7 mouse cellular contexts compared by ENCODE assay signal in genomic region chr13:10360777-10361176, GRCm38 (mm10). TPM values are rescaled to one million over a fixed set of nuclear protein-coding genes. Genes with fewer than 3 reads are reported as not detected.
DNase-seq lines count a peak whose midpoint lies in the region; ATAC-seq and TF ChIP-seq lines count a peak whose summit lies in the region.

TSS of gene Chrm3 (minus strand) at chr13:10360847.

- H3K4me1 ChIP-seq in forebrain, embryonic 13.5 days: peaks cover 12% of the 10 kb centered on the region; the same call in 1 of the 2 replicates
- peaks cover 2% of the 10 kb centered on the region; the same call in 1 of the 2 replicates for H3K4me1 ChIP-seq in heart, embryonic 16.5 days (ENCODE audit: control insufficient read depth, insufficient read depth, low read length)
- no peaks in the 10 kb centered on the region for H3K4me1 ChIP-seq in liver, adult 2 months (ENCODE audit: control insufficient read depth, insufficient read depth, low read length)
- H3K4me1 ChIP-seq in midbrain, postnatal 0 days (ENCODE audit: insufficient read depth, low read length): no peaks in the 10 kb centered on the region
- peaks cover 12% of the 10 kb centered on the region for H3K4me1 ChIP-seq in testis, adult 2 months (ENCODE audit: control insufficient read depth, insufficient read depth, low read length)

- peak within 1 kb of the TSS; percentile 65 for H3K9ac ChIP-seq in forebrain, embryonic 13.5 days
- peak within 1 kb of the TSS; percentile 53 for H3K9ac ChIP-seq in heart, embryonic 16.5 days (ENCODE audit: low read length)
- H3K9ac ChIP-seq in liver, adult 2 months (ENCODE audit: low read depth, low read length): no peak within 1 kb of the TSS
- H3K9ac ChIP-seq in midbrain, postnatal 0 days (replicated peaks; ENCODE audit: low read length, poor library complexity, severe bottlenecking): peak within 1 kb of the TSS; percentile 67

- peak within 1 kb of the TSS; percentile 98 for H3K4me2 ChIP-seq in forebrain, embryonic 13.5 days
- peak within 1 kb of the TSS; percentile 86 for H3K4me2 ChIP-seq in heart, embryonic 16.5 days (ENCODE audit: low read depth, low read length)
- peak within 1 kb of the TSS; percentile 70 for H3K4me2 ChIP-seq in midbrain, postnatal 0 days (ENCODE audit: low read depth, low read length, poor library complexity, severe bottlenecking)

- H3K36me3 ChIP-seq in forebrain, embryonic 13.5 days (ENCODE audit: poor library complexity, severe bottlenecking): no peaks in the 10 kb centered on the region
- H3K36me3 ChIP-seq in heart, embryonic 16.5 days (ENCODE audit: control insufficient read depth, insufficient read depth): no peaks in the 10 kb centered on the region
- H3K36me3 ChIP-seq in liver, adult 2 months (ENCODE audit: control insufficient read depth, insufficient read depth, low read length): no peaks in the 10 kb centered on the region
- H3K36me3 ChIP-seq in midbrain, postnatal 0 days (ENCODE audit: insufficient read depth, low read length): no peaks in the 10 kb centered on the region
- H3K36me3 ChIP-seq in testis, adult 2 months (ENCODE audit: control insufficient read depth, insufficient read depth, low read length): no peaks in the 10 kb centered on the region

- DNase-seq in cerebellum, adult 9-11 months: peak; percentile 19
- DNase-seq in kidney, postnatal 14 days: peak; percentile 61
- DNase-seq in liver, adult 2 months (ENCODE audit: extremely low read depth, low read depth, low spot score): peak; percentile 71
- peak; percentile 86 for DNase-seq in midbrain, postnatal 0 days (ENCODE audit: low spot score)

- no peaks in the 10 kb centered on the region for H3K9me3 ChIP-seq in forebrain, embryonic 13.5 days (replicated peaks)
- H3K9me3 ChIP-seq in heart, embryonic 16.5 days (replicated peaks; ENCODE audit: control insufficient read depth, low read length): no peaks in the 10 kb centered on the region
- no peaks in the 10 kb centered on the region for H3K9me3 ChIP-seq in midbrain, postnatal 0 days (ENCODE audit: low read length)

- no peak for TF ChIP-seq CTCF in liver, adult 2 months (IDR thresholded peaks at IDR 0.05; ENCODE audit: low read depth, low read length)
- peak; percentile 62 for TF ChIP-seq CTCF in midbrain, postnatal 0 days (IDR thresholded peaks at IDR 0.05)
- no peak for TF ChIP-seq CTCF in testis, adult 2 months (IDR thresholded peaks at IDR 0.05; ENCODE audit: control insufficient read depth, insufficient read depth, insufficient replicate concordance, low read depth, low read length)

- no peak for TF ChIP-seq POLR2A in liver, adult 2 months (IDR thresholded peaks at IDR 0.05; ENCODE audit: extremely low read depth, insufficient read depth, low read length)
- no peak for TF ChIP-seq POLR2A in testis, adult 2 months (IDR thresholded peaks at IDR 0.05; ENCODE audit: control insufficient read depth, low read depth, low read length)

- peak within 1 kb of the TSS; percentile 61 for H3K4me3 ChIP-seq in forebrain, embryonic 13.5 days
- H3K4me3 ChIP-seq in heart, embryonic 16.5 days (ENCODE audit: low read length): peak within 1 kb of the TSS; percentile 54
- H3K4me3 ChIP-seq in liver, adult 2 months (ENCODE audit: insufficient read depth, low read depth, low read length): peak within 1 kb of the TSS; percentile 39; the same call in 1 of the 2 replicates
- peak within 1 kb of the TSS; percentile 61 for H3K4me3 ChIP-seq in midbrain, postnatal 0 days (ENCODE audit: low read depth, low read length)
- peak within 1 kb of the TSS; percentile 65 for H3K4me3 ChIP-seq in testis, adult 2 months (ENCODE audit: control insufficient read depth, low read depth, low read length)

- 2% methylated on average over 18 of the region's 18 CpGs for WGBS in forebrain, embryonic 13.5 days
- WGBS in heart, embryonic 16.5 days: 3% methylated on average over 18 of the region's 18 CpGs
- 4% methylated on average over 18 of the region's 18 CpGs for WGBS in liver, adult 2 months
- 2% methylated on average over 18 of the region's 18 CpGs for WGBS in midbrain, postnatal 0 days

- H3K27me3 ChIP-seq in forebrain, embryonic 13.5 days: peaks cover 30% of the 10 kb centered on the region
- peaks cover 32% of the 10 kb centered on the region for H3K27me3 ChIP-seq in heart, embryonic 16.5 days (ENCODE audit: control insufficient read depth, insufficient read depth, low read length)
- peaks cover 5% of the 10 kb centered on the region; the same call in 1 of the 2 replicates for H3K27me3 ChIP-seq in liver, adult 2 months (ENCODE audit: control insufficient read depth, insufficient read depth, low read length)
- no peaks in the 10 kb centered on the region for H3K27me3 ChIP-seq in midbrain, postnatal 0 days (ENCODE audit: insufficient read depth, low read length)
- no peaks in the 10 kb centered on the region for H3K27me3 ChIP-seq in testis, adult 2 months (ENCODE audit: control insufficient read depth, insufficient read depth, low read length)

- H3K79me2 ChIP-seq in liver, adult 2 months (ENCODE audit: control insufficient read depth, insufficient read depth, low read length): no peaks in the 10 kb centered on the region

- H3K27ac ChIP-seq in forebrain, embryonic 13.5 days: no peak within 1 kb of the TSS
- H3K27ac ChIP-seq in heart, embryonic 16.5 days (ENCODE audit: low read length): no peak within 1 kb of the TSS
- no peak within 1 kb of the TSS for H3K27ac ChIP-seq in liver, adult 2 months (replicated peaks; ENCODE audit: insufficient read depth, low read depth, low read length)
- H3K27ac ChIP-seq in midbrain, postnatal 0 days (ENCODE audit: low read depth, low read length): peak within 1 kb of the TSS; percentile 57
- H3K27ac ChIP-seq in testis, adult 2 months (ENCODE audit: control insufficient read depth, insufficient read depth, low read depth, low read length): no peak within 1 kb of the TSS

- ATAC-seq in forebrain, embryonic 13.5 days: peak; percentile 91
- peak; percentile 23; the same call in 1 of the 2 replicates for ATAC-seq in heart, embryonic 16.5 days (replicated peaks; ENCODE audit: extremely low read depth, insufficient read depth, low FRiP score)
- ATAC-seq in midbrain, postnatal 0 days (ENCODE audit: low FRiP score): peak; percentile 79

RNA-seq across cellular contexts. Expression of gene Chrm3, which starts in this region (rescaled TPM):
- 0.62 and 0.79 TPM in 2 replicates for polyA plus RNA-seq in forebrain, embryonic 13.5 days (2015; fragmentation: Nextera tagmentation; extraction: Ambion mirVana)
- polyA plus RNA-seq in heart, embryonic 16.5 days (2015; fragmentation: Nextera tagmentation; extraction: Ambion mirVana): 0.22 and 0.42 TPM in 2 replicates
- total RNA-seq in liver, adult 2 months (2014; rRNA removed): 0.18 and 0.34 TPM in 2 replicates
- polyA plus RNA-seq in liver, adult 2 months (2012; rRNA removed): 0.04 and 0.17 TPM in 2 replicates
- 27.3 and 59.2 TPM in 2 replicates for total RNA-seq in midbrain, postnatal 0 days (2014; rRNA removed)
- 3.9 TPM in 2 replicates for polyA plus RNA-seq in midbrain, postnatal 0 days (2015; fragmentation: Nextera tagmentation; extraction: Ambion mirVana)
- polyA plus RNA-seq in testis, adult 2 months (2012; rRNA removed): 0.02 and 0.91 TPM in 2 replicates

Comparison
In these comparisons a context has a peak if more than half of its experiments do, and no peak if none do; other contexts are left out.
1. RNA of gene Chrm3 (total RNA-seq): 27.3 to 59.2 TPM in midbrain, postnatal 0 days; 0.18 to 0.34 TPM in liver, adult 2 months; every median in the first group is over 10 times any median in the second.
2. Peak in ATAC-seq, H3K4me3 ChIP-seq, H3K9ac ChIP-seq and H3K4me2 ChIP-seq in forebrain, embryonic 13.5 days; RNA of the gene not detected or under 1 TPM.
3. Peak in ATAC-seq, H3K4me3 ChIP-seq, H3K9ac ChIP-seq and H3K4me2 ChIP-seq in heart, embryonic 16.5 days; RNA of the gene not detected or under 1 TPM.
4. Peak in DNase-seq and H3K4me3 ChIP-seq in liver, adult 2 months; RNA of the gene not detected or under 1 TPM.
5. DNase-seq: peak in every context shown above with its lines; median percentile 86 in midbrain, postnatal 0 days; 71 in liver, adult 2 months; 61 in kidney, postnatal 14 days; 19 in cerebellum, adult 9-11 months.
6. ATAC-seq: peak in every context shown above with its lines; median percentile 91 in forebrain, embryonic 13.5 days; 79 in midbrain, postnatal 0 days; 23 in heart, embryonic 16.5 days.
7. Peak in every context shown above with its lines, with median percentiles within 50 percentile points of each other: H3K4me2 ChIP-seq and H3K4me3 ChIP-seq.